Mouse (Mus musculus) right cerebral cortex, postnatal 36 days (tissue): ENCODE results near the gene D1Ertd622e.
"Not testable (repeated sequence)": the region's sequence is repeated elsewhere in the genome, so short reads cannot be mapped to it uniquely, and the experiment has no call there.

ENCODE experiments used
- DNase-seq, 2 experiments: peaks; one replicate each; pipeline ENCODE4 v3.0.0; 2022; ENCODE audit warnings: low spot score in 2 of 2, mixed read lengths in 1 of 2

Gene D1Ertd622e

DNA sequence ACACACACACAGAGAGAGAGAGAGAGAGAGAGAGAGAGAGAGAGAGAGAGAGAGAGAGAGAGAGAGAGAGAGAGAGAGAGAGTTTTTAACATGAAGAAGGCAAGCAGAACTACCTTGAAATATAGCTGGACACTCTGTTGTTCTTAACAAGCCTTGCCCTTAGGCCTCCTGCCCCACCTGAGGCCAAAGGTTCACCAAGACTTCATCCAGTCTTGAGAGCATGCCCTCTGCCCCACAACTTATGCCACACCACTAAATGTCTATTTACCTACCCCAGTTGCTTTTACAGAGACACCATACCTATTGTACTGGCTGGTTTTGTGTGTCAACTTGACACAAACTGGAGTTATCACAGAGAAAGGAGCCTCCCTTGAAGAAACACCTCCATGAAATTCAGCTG is 81.2 kb downstream of the D1Ertd622e start:
- DNase-seq = not testable (repeated sequence)

- no peak for DNase-seq
These were observed 81.6 kb downstream of the D1Ertd622e start for GRCm38 (mm10) chr1:97580270-97580669.

GRCm38 (mm10) chr1:97578025-97578417 is 83.9 kb downstream of the D1Ertd622e start:
- DNase-seq = no peak

- DNase-seq = no peak
These were observed 84.5 kb downstream of the D1Ertd622e start for GRCm38 (mm10) chr1:97577062-97578024.

DNA sequence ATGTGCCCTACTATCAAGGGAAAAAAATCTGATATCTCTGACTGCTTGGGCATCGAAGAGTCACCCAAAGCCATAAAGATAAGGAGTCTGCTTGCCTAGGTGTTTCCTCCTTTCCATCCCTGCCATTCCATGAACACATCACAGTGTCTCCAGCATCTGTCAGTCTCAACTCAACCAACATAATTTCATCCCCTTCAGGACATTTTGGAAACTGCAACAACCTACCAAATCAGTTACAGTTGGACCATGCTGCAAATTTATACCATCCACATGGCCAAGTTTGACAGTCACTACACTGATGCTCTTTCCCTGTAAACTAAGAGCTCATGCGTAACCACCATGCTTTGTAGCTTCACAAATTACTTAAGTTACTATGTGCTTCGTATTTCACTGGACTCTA is 85.3 kb downstream of the D1Ertd622e start:
- DNase-seq = no peak

DNA sequence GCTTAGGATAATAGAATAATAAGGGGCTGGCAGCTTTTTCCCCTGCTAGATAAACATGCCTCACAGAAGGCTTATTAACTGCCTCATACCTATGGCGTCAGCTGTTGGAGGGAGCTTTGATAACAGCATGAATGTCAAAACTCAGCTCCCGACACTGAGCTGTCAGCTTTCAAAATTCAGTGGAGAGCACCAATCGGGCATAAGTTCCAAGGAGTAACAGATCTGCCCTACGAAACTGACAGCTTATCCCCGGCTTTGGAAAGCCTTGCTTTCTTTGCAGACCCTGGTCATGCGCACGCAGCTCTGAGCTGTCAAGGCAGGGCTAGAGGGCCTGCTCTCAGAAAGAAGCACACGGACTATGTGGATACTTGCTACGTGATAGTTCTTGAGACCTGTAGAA is 91.1 kb downstream of the D1Ertd622e start:
- no peak for DNase-seq

DNA sequence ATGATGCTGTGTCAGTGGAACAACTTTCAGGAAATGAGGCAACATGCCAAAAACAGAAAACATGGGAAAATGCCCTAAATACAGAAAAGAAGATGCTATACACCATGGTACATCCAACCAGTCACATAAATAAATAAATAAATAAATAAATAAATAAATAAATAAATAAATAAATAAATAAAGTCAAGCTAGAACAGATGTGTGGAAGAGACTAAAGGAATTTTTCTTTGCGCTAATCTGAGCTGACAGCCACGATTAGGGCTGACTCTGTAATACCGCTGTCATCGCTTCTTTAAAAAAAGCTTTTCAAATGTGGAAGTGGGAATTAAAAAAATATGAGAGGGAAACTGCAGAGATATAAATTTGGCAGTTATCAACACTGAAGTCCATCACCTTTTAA is 93.9 kb downstream of the D1Ertd622e start:
- no peak for DNase-seq

DNA sequence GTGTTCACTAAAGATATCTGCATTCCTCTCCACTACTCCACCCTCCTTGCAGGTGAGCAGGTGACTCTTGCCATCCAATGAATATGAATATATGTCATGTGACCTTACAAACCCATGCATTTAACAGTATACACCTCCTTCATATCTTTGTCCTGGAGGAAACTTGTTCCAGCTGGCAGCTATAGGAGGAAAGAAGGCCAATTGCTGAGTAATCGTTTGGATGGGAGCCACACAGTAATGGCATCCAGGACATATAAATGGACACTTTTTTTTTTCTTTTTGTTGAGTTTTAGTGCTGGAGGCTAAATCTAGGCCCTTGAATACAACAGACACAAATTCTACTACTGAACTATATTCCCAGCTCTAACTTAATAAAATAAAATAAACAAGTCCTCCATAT is 97.2 kb downstream of the D1Ertd622e start:
- no peak for DNase-seq

DNA sequence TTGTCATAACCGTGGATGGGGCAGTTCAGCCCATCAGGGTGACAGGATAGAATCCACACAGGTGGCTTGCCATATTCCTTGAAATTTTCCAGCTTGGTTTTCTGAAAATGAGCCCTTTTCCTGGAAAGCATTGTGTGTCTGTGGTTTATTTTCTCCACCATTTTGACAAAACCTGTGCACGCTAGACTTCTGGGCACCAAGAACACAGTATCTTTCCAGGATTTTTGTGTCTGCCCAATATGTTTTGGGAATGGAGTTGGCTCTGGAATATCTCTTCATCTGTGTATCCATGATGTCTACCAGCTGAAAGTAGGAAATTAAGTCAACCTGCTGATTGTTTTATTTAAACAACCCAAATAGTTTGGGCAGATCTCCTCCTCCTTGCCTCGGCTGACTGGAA is 99.0 kb downstream of the D1Ertd622e start:
- no peak for DNase-seq
